Mouse (Mus musculus) testis, adult 2 months (tissue): ENCODE results near the gene Tbcel. TPM values are rescaled to one million over a fixed set of nuclear protein-coding genes. Genes with fewer than 3 reads are reported as not detected.

Source experiments
- H3K27ac ChIP-seq: fragments of 200-500 bp; 2 replicates; pipeline ENCODE4 v1.5.1; 2012; ENCODE audit warnings: low read depth, low read length; ENCODE audit not compliant: control insufficient read depth, insufficient read depth
- H3K27me3 ChIP-seq: fragments of 200-500 bp; 2 replicates; pipeline ENCODE4 v1.6.1; 2012; ENCODE audit warnings: mild to moderate bottlenecking, low read length, moderate library complexity; ENCODE audit not compliant: control insufficient read depth, insufficient read depth
- H3K36me3 ChIP-seq: fragments of 200-500 bp; 2 replicates; pipeline ENCODE4 v1.6.1; 2012; ENCODE audit warnings: mild to moderate bottlenecking, low read length; ENCODE audit not compliant: control insufficient read depth, insufficient read depth
- H3K4me1 ChIP-seq: fragments of 200-500 bp; 2 replicates; pipeline ENCODE4 v1.6.1; 2012; ENCODE audit warnings: low read length; ENCODE audit not compliant: control insufficient read depth, insufficient read depth
- H3K4me3 ChIP-seq: fragments of 200-500 bp; 2 replicates; pipeline ENCODE4 v1.5.1; 2012; ENCODE audit warnings: low read depth, mild to moderate bottlenecking, low read length, moderate library complexity, mixed read lengths; ENCODE audit not compliant: control insufficient read depth
- CTCF ChIP-seq: fragments of 200-500 bp; IDR thresholded peaks from 2 replicates; pipeline ENCODE4 v1.5.1; 2012; ENCODE audit warnings: low read depth, mild to moderate bottlenecking, inconsistent platforms, low read length, moderate library complexity; ENCODE audit not compliant: control insufficient read depth, insufficient read depth, insufficient replicate concordance
- POLR2A ChIP-seq: fragments of 200-500 bp; IDR thresholded peaks from 2 replicates; pipeline ENCODE4 v1.6.1; 2012; ENCODE audit warnings: low read depth, mild to moderate bottlenecking, inconsistent platforms, low read length, moderate library complexity; ENCODE audit not compliant: control insufficient read depth
- polyA plus RNA-seq: library from polyadenylated mRNA; depleted of rRNA; stranded (reverse); fragments of >200 nt; gene quantifications from 2 replicates; pipeline ENCODE4 v1.2.3, GENCODE M21; 2012

Gene Tbcel
- polyA plus RNA-seq, 1 experiment, result 34.0 TPM

DNA sequence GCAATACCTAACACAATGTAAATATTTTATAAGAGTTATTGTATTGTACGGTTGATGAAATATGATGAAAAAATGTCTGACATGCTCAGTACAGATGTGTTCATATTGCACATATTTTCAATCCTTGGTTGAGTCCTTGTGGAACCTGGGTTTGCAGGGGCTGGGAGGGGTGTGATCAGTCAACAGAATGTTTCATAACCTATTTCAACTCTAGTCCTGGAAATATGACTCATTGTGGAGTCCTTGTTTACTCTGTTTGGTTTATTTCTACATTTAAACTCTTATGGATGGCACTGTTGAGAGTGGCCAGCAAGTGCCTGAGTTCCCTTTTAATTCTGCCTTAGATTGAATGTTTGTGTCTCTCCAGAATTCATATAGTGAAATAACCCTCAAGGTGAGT lies 22.9 kb downstream of the Tbcel start:
- no peak overlapping the region for H3K4me3 ChIP-seq
- H3K27me3 ChIP-seq, result no peaks in the 10 kb centered on the region

GRCm38 (mm10) chr9:42482944-42483343 lies 24.7 kb downstream of the Tbcel start:
- H3K27me3 ChIP-seq, result no peaks in the 10 kb centered on the region
- H3K27ac ChIP-seq, result no peak overlapping the region
- no peak for TF ChIP-seq CTCF
- no peak for TF ChIP-seq POLR2A
- H3K36me3 ChIP-seq, result no peaks in the 10 kb centered on the region
- no peak overlapping the region for H3K4me3 ChIP-seq
- no peaks in the 10 kb centered on the region for H3K4me1 ChIP-seq

More for the DNA sequence above, 22.9 kb downstream of the Tbcel start:
- Histone ChIP-seq H3K36me3 (no peaks in the 10 kb centered on the region), H3K4me1 (no peaks in the 10 kb centered on the region), H3K27ac (no peak overlapping the region)
- no peak for TF ChIP-seq CTCF
- no peak for TF ChIP-seq POLR2A

- H3K36me3 ChIP-seq, result no peaks in the 10 kb centered on the region
- H3K4me1 ChIP-seq, result peaks cover 3% of the 10 kb centered on the region
- TF ChIP-seq POLR2A (no peak), CTCF (no peak)
- H3K27ac ChIP-seq, result no peak overlapping the region
- H3K4me3 ChIP-seq, result no peak overlapping the region
- H3K27me3 ChIP-seq, result no peaks in the 10 kb centered on the region
Measured at GRCm38 (mm10) chr9:42476166-42476565, 31.4 kb downstream of the Tbcel start.

DNA sequence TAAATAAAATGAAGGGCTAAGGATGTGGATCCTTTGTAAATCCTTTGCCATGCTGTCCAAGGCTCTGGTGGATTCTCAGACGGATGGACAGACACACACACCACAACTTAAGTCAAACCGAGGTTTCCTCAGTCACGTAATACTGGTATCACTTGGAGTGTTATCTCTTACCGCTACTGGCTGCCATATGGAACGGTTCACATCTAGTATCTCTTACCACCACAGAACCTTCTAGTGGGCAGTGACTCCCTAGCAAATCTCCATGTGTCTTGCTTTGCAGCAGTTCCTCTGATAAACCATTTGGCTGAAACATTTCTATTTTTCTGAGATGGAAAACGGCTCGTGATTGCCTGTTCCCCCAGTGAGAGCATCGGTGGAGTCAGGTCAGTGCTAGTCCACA lies 33.4 kb downstream of the Tbcel start:
- TF ChIP-seq POLR2A (no peak), CTCF (no peak)
- Histone ChIP-seq H3K27ac (no peak overlapping the region), H3K27me3 (no peaks in the 10 kb centered on the region), H3K4me1 (peaks cover 8% of the 10 kb centered on the region), H3K36me3 (no peaks in the 10 kb centered on the region), H3K4me3 (no peak overlapping the region)

GRCm38 (mm10) chr9:42471921-42472747 lies 35.5 kb downstream of the Tbcel start:
- peaks cover 8% of the 10 kb centered on the region for H3K4me1 ChIP-seq
- TF ChIP-seq POLR2A, result peak; percentile 67; the same call in 1 of the 2 replicates
- TF ChIP-seq CTCF, result no peak; the same call in 1 of the 2 replicates
- no peaks in the 10 kb centered on the region for H3K36me3 ChIP-seq
- peak overlapping the region; percentile 86 for H3K27ac ChIP-seq
- H3K4me3 ChIP-seq, result peak overlapping the region; percentile 97
- no peaks in the 10 kb centered on the region for H3K27me3 ChIP-seq

DNA sequence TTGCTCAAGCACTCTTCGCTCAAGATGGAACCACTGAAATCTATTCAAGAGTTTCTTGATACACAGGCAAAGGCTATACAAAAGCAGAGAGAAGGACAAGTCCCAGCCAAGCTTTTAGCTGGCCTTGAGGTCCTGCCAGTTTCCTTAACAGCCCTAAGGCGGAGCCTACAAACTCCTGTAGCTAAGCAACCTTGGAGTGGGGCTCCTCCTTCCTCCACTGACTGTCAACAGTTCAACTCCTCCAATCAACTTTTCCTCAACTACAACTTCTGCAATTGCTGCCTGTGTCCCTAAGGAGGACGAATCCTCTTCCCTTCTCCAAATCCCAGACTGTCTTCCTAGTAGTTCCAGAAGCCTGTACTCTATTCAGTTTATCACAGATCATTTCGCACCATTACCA lies 36.4 kb downstream of the Tbcel start:
- Histone ChIP-seq H3K27ac (peak overlapping the region; percentile 86), H3K4me1 (peaks cover 8% of the 10 kb centered on the region), H3K36me3 (no peaks in the 10 kb centered on the region), H3K4me3 (peak overlapping the region; percentile 97), H3K27me3 (no peaks in the 10 kb centered on the region)
- no peak for TF ChIP-seq CTCF
- TF ChIP-seq POLR2A, result no peak

GRCm38 (mm10) chr9:42469323-42469722 lies 38.3 kb downstream of the Tbcel start:
- H3K36me3 ChIP-seq, result no peaks in the 10 kb centered on the region
- 0 out of 2 replicates have a peak overlapping the region, but pooled peaks have one; percentile 10 for H3K27ac ChIP-seq
- H3K4me1 ChIP-seq, result peaks cover 8% of the 10 kb centered on the region
- no peak; the same call in 1 of the 2 replicates for TF ChIP-seq POLR2A
- H3K27me3 ChIP-seq, result no peaks in the 10 kb centered on the region
- peak overlapping the region; percentile 74 for H3K4me3 ChIP-seq

DNA sequence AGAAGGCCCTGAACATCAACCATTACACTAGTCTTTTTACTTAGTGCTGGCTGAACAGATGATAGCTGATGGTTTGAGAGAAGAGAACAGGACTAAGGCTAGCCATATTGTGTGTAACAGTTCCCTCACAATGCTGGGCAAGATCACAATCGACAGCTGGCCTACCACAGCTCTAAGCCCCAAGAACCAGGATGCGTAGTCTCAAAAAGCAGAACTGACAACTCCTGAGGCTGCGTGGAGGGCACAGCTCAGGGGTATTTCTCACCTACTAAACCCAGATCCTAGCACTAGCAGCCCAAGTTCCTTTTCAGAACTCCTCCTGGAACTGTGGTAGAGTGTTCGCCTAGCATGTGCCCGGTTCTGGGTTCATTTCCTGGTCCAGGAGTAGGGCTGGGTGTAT lies 39.2 kb downstream of the Tbcel start:
- Histone ChIP-seq H3K36me3 (no peaks in the 10 kb centered on the region), H3K27me3 (no peaks in the 10 kb centered on the region), H3K4me3 (peak overlapping the region; percentile 69), H3K4me1 (peaks cover 8% of the 10 kb centered on the region), H3K27ac (peak overlapping the region; percentile 51; the same call in 1 of the 2 replicates)
- TF ChIP-seq CTCF (no peak), POLR2A (peak; percentile 22; the same call in 1 of the 2 replicates)
